Mouse (Mus musculus): ENCODE measurements around the gene Psmc3ip.
A peak's percentile ranks its signal among the peaks of the same experiment; 100 is the strongest.

The Psmc3ip gene

GRCm38 (mm10) chr11:101078121-101078520 lies 17.1 kb downstream of the Psmc3ip start, which contains the start of gene Hsd17b1:
TSS of gene Hsd17b1 (plus strand) at chr11:101078411.
- DNase-seq (ENCODE audit: low spot score), result no peak

- no peak for DNase-seq (ENCODE audit: low spot score)
Measured at GRCm38 (mm10) chr11:101071810-101072428, 23.3 kb downstream of the Psmc3ip start.

- DNase-seq (ENCODE audit: low spot score), result no peak
Measured at GRCm38 (mm10) chr11:101070987-101071386, 24.2 kb downstream of the Psmc3ip start.

GRCm38 (mm10) chr11:101070189-101070527 lies 25.1 kb downstream of the Psmc3ip start:
- DNase-seq (ENCODE audit: low spot score), result no peak

GRCm38 (mm10) chr11:101069391-101070188 lies 25.6 kb downstream of the Psmc3ip start, which contains the start of gene Naglu:
TSS of gene Naglu (plus strand) at chr11:101070012.
- DNase-seq (ENCODE audit: low spot score), result peak; percentile 96

- DNase-seq (ENCODE audit: low spot score), result peak; percentile 79
Measured at GRCm38 (mm10) chr11:101066549-101067412, 28.5 kb downstream of the Psmc3ip start.

- DNase-seq (ENCODE audit: low spot score), result no peak
Measured at GRCm38 (mm10) chr11:101065002-101065401, 30.2 kb downstream of the Psmc3ip start.

- no peak for DNase-seq (ENCODE audit: low spot score)
Measured at GRCm38 (mm10) chr11:101064462-101064861, 30.8 kb downstream of the Psmc3ip start.

- DNase-seq (ENCODE audit: low spot score), result peak; percentile 85
Measured at GRCm38 (mm10) chr11:101063676-101064327, 31.4 kb downstream of the Psmc3ip start.

- no peak for DNase-seq (ENCODE audit: low spot score)
Measured at GRCm38 (mm10) chr11:101062971-101063675, 32.1 kb downstream of the Psmc3ip start.

- no peak for DNase-seq (ENCODE audit: low spot score)
Measured at GRCm38 (mm10) chr11:101062165-101062884, 32.9 kb downstream of the Psmc3ip start.

- DNase-seq (ENCODE audit: low spot score), result no peak
Measured at GRCm38 (mm10) chr11:101061049-101061448, 34.2 kb downstream of the Psmc3ip start.

- peak; percentile 68 for DNase-seq (ENCODE audit: low spot score)
Measured at GRCm38 (mm10) chr11:101060126-101060525, 35.1 kb downstream of the Psmc3ip start.

GRCm38 (mm10) chr11:101059473-101059872 lies 35.8 kb downstream of the Psmc3ip start:
- no peak for DNase-seq (ENCODE audit: low spot score)

- no peak for DNase-seq (ENCODE audit: low spot score)
Measured at GRCm38 (mm10) chr11:101058726-101059125, 36.5 kb downstream of the Psmc3ip start.

- peak; percentile 85 for DNase-seq (ENCODE audit: low spot score)
Measured at GRCm38 (mm10) chr11:101057860-101058259, 37.4 kb downstream of the Psmc3ip start.

GRCm38 (mm10) chr11:101056885-101057284 lies 38.4 kb downstream of the Psmc3ip start:
- no peak for DNase-seq (ENCODE audit: low spot score)

GRCm38 (mm10) chr11:101055418-101055817 lies 39.8 kb downstream of the Psmc3ip start:
- DNase-seq (ENCODE audit: low spot score), result no peak

GRCm38 (mm10) chr11:101053974-101054373 lies 41.3 kb downstream of the Psmc3ip start:
- DNase-seq (ENCODE audit: low spot score), result no peak

- DNase-seq (ENCODE audit: low spot score), result no peak
Measured at GRCm38 (mm10) chr11:101052751-101053473, 42.3 kb downstream of the Psmc3ip start.
